Mouse (Mus musculus) CH12.LX (cell line): Measurements from ENCODE around the gene Vwce.
A peak's percentile ranks its signal among the peaks of the same experiment; 100 is the strongest.

Experiments used
- CTCF ChIP-seq, 2 experiments: IDR thresholded peaks in 1 of 2; conservative IDR thresholded peaks in 1 of 2; 2 replicates each; pipeline ENCODE4 v1.5.1; 2011 to 2012; ENCODE audit warnings: low read depth in 2 of 2, low read length in 2 of 2, improper control_type of control experiment in 1 of 2, inconsistent platforms in 1 of 2, mild to moderate bottlenecking in 1 of 2, moderate library complexity in 1 of 2
- EP300 ChIP-seq: IDR thresholded peaks from 2 replicates; pipeline ENCODE4 v1.6.1; 2011; ENCODE audit warnings: low read length, improper control_type of control experiment
- ETS1 ChIP-seq: conservative IDR thresholded peaks from 2 replicates; pipeline ENCODE4 v1.6.1; 2012; ENCODE audit warnings: low read depth, mild to moderate bottlenecking, inconsistent platforms, low read length, improper control_type of control experiment, moderate library complexity
- POLR2A ChIP-seq: IDR thresholded peaks from 2 replicates; pipeline ENCODE4 v1.6.1; 2011; ENCODE audit warnings: low read depth, mild to moderate bottlenecking, improper control_type of control experiment, low read length
- RAD21 ChIP-seq: IDR thresholded peaks from 2 replicates; pipeline ENCODE4 v1.6.1; 2011; ENCODE audit warnings: low read depth, mild to moderate bottlenecking, low read length, improper control_type of control experiment, moderate library complexity
- TBP ChIP-seq: conservative IDR thresholded peaks from 2 replicates; pipeline ENCODE4 v1.6.1; 2011; ENCODE audit warnings: low read depth, low read length, improper control_type of control experiment
- TCF12 ChIP-seq: IDR thresholded peaks from 2 replicates; pipeline ENCODE4 v1.6.1; 2014; ENCODE audit warnings: low read depth, mild to moderate bottlenecking, inconsistent platforms, low read length, improper control_type of control experiment

DNA sequence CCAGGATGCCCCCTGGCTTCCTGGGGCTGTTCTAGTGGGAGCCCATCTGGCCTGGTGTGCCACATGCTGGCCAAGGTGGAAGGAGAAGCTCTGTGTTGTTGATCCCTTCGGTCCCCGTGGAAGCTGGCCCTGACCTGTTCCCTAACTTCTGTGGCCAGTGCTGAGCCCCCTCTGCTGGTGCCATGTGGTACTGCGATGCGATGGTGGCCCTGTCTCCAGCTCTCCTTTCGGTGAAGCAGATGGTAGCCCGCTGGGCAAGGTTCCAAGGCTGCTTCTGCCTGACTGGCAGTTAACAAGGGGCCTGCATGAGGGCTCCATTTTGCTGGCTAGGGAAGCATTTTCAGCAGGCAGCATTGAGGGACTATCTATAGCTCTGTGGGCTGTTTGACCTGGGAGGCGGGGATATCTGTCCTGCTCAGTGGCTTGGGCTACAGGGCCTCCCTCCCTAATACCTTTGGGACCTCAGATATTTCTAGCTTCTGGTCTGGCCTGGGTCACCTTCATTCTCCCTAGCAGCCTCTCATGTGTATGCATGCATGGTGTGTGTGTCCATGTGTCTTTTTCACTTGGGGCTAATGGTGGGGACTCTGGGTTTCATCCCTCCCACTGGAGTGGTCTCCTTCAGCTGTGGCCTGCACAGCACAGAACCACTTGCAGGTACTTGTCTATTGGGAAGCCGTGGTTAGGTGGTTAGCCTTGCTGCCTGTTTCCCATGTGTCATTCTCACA is 75.5 kb downstream of the Vwce start:
- TF ChIP-seq CTCF (conservative IDR thresholded peaks at IDR 0.05 in 1 of 2, IDR thresholded peaks at IDR 0.05 in 1 of 2; ENCODE audit: low read depth in 2 of 2, low read length in 2 of 2) (peak; percentile 84 to 96), ETS1 (no peak), POLR2A (no peak), EP300 (no peak), TBP (no peak), TCF12 (no peak), RAD21 (peak; percentile 83)
